Mouse (Mus musculus): ENCODE measurements around the gene Plekhj1.

DNA sequence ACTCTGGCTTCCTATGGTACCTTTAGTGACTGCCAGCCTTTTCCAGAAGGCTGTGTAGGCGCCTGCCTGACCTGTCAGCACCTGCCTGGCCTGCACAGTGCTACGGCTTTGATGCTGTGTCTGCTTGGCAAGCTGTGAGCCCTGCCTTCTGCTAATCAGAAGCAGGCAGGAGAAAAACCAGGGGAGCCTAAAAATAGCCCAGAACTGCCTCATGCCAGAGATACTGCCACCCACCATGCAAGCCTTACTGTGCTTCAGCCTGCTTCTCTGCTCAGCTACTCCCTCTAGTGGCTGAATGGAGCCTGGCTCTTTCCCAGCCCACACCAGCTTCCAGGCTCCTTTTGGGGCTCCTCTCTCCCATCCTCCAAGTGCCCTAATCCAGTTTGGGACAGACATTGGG is 23.9 kb downstream of the Plekhj1 start:
- TF ChIP-seq MAFK (IDR thresholded peaks at IDR 0.05; ENCODE audit: insufficient read depth, low read depth, low read length) (no peak), ZNF384 (IDR thresholded peaks at IDR 0.05; ENCODE audit: low read depth, low read length) (no peak)
